Mouse (Mus musculus): ENCODE data around the gene Pde6b. TPM values are rescaled to one million over a fixed set of nuclear protein-coding genes. Genes with fewer than 3 reads are reported as not detected.

Pde6b gene
- polyA plus RNA-seq, 1 experiment from 2014 or later: not detected

- H3K9ac ChIP-seq (ENCODE audit: low read length): no peak overlapping the region
- H3K4me2 ChIP-seq (ENCODE audit: low read length): no peak overlapping the region
- H3K36me3 ChIP-seq (ENCODE audit: control insufficient read depth, insufficient read depth, low read length): no peaks in the 10 kb centered on the region
- H3K27ac ChIP-seq (ENCODE audit: low read depth, low read length): no peak overlapping the region
- WGBS: 32% methylated on average over 3 of the region's 3 CpGs
- DNase-seq (ENCODE audit: low spot score) (no peak), ATAC-seq (no peak)
- H3K4me3 ChIP-seq (ENCODE audit: low read depth, low read length): no peak overlapping the region
- H3K4me1 ChIP-seq (ENCODE audit: control insufficient read depth, insufficient read depth, low read length): peaks cover 4% of the 10 kb centered on the region; the same call in 1 of the 2 replicates
- no peaks in the 10 kb centered on the region for H3K9me3 ChIP-seq (replicated peaks; ENCODE audit: control insufficient read depth, low read length)
- H3K27me3 ChIP-seq (replicated peaks; ENCODE audit: control insufficient read depth, insufficient read depth, low read length): peaks cover 35% of the 10 kb centered on the region
Measured at GRCm38 (mm10) chr5:108362330-108362729, 25.9 kb upstream of the Pde6b start.

- Histone ChIP-seq H3K4me2 (ENCODE audit: low read length) (peak overlapping the region; percentile 85), H3K4me3 (ENCODE audit: low read depth, low read length) (peak overlapping the region; percentile 55), H3K27ac (ENCODE audit: low read depth, low read length) (no peak overlapping the region), H3K4me1 (ENCODE audit: control insufficient read depth, insufficient read depth, low read length) (peaks cover 13% of the 10 kb centered on the region), H3K27me3 (replicated peaks; ENCODE audit: control insufficient read depth, insufficient read depth, low read length) (peaks cover 70% of the 10 kb centered on the region), H3K9me3 (replicated peaks; ENCODE audit: control insufficient read depth, low read length) (no peaks in the 10 kb centered on the region), H3K9ac (ENCODE audit: low read length) (peak overlapping the region; percentile 63), H3K36me3 (ENCODE audit: control insufficient read depth, insufficient read depth, low read length) (no peaks in the 10 kb centered on the region)
- ATAC-seq (peak; percentile 8; the same call in 1 of the 2 replicates), DNase-seq (ENCODE audit: low spot score) (no peak)
- 2% methylated on average over 59 of the region's 60 CpGs for WGBS
Measured at GRCm38 (mm10) chr5:108366328-108366983, 21.7 kb upstream of the Pde6b start.

- H3K9me3 ChIP-seq (replicated peaks; ENCODE audit: control insufficient read depth, low read length): no peaks in the 10 kb centered on the region
- H3K36me3 ChIP-seq (ENCODE audit: control insufficient read depth, insufficient read depth, low read length): no peaks in the 10 kb centered on the region
- H3K27me3 ChIP-seq (replicated peaks; ENCODE audit: control insufficient read depth, insufficient read depth, low read length): peaks cover 76% of the 10 kb centered on the region
- ATAC-seq (peak; percentile 74), DNase-seq (ENCODE audit: low spot score) (peak; percentile 46)
- H3K27ac ChIP-seq (ENCODE audit: low read depth, low read length): no peak overlapping the region
- peak overlapping the region; percentile 85 for H3K4me2 ChIP-seq (ENCODE audit: low read length)
- H3K9ac ChIP-seq (ENCODE audit: low read length): peak overlapping the region; percentile 63
- H3K4me3 ChIP-seq (ENCODE audit: low read depth, low read length): peak overlapping the region; percentile 55
- WGBS: 1% methylated on average over 63 of the region's 100 CpGs
- peaks cover 13% of the 10 kb centered on the region for H3K4me1 ChIP-seq (ENCODE audit: control insufficient read depth, insufficient read depth, low read length)
Measured at GRCm38 (mm10) chr5:108366984-108367841, 21.0 kb upstream of the Pde6b start.

- peak within 1 kb of the TSS; percentile 63 for H3K9ac ChIP-seq (ENCODE audit: low read length)
- H3K4me3 ChIP-seq (ENCODE audit: low read depth, low read length): peak within 1 kb of the TSS; percentile 55
- 0% methylated on average over 18 of the region's 36 CpGs for WGBS
- peak within 1 kb of the TSS; percentile 85 for H3K4me2 ChIP-seq (ENCODE audit: low read length)
- H3K27ac ChIP-seq (ENCODE audit: low read depth, low read length): no peak within 1 kb of the TSS
- ATAC-seq: peak; percentile 38; the same call in 1 of the 2 replicates
- peaks cover 13% of the 10 kb centered on the region for H3K4me1 ChIP-seq (ENCODE audit: control insufficient read depth, insufficient read depth, low read length)
- no peaks in the 10 kb centered on the region for H3K9me3 ChIP-seq (replicated peaks; ENCODE audit: control insufficient read depth, low read length)
- no peak for DNase-seq (ENCODE audit: low spot score)
- H3K36me3 ChIP-seq (ENCODE audit: control insufficient read depth, insufficient read depth, low read length): no peaks in the 10 kb centered on the region
- peaks cover 81% of the 10 kb centered on the region for H3K27me3 ChIP-seq (replicated peaks; ENCODE audit: control insufficient read depth, insufficient read depth, low read length)
Measured at GRCm38 (mm10) chr5:108367871-108368332, 20.3 kb upstream of the Pde6b start, which contains the start of gene Gm42517. Gene Gm42517, minus strand, starts transcription at chr5:108367922.

GRCm38 (mm10) chr5:108368446-108368845 is 19.7 kb upstream of the Pde6b start:
- no peaks in the 10 kb centered on the region for H3K9me3 ChIP-seq (replicated peaks; ENCODE audit: control insufficient read depth, low read length)
- H3K27me3 ChIP-seq (replicated peaks; ENCODE audit: control insufficient read depth, insufficient read depth, low read length): peaks cover 76% of the 10 kb centered on the region
- no peak overlapping the region for H3K9ac ChIP-seq (ENCODE audit: low read length)
- no peak for DNase-seq (ENCODE audit: low spot score)
- H3K4me3 ChIP-seq (ENCODE audit: low read depth, low read length): peak overlapping the region; percentile 35
- peaks cover 13% of the 10 kb centered on the region for H3K4me1 ChIP-seq (ENCODE audit: control insufficient read depth, insufficient read depth, low read length)
- H3K36me3 ChIP-seq (ENCODE audit: control insufficient read depth, insufficient read depth, low read length): no peaks in the 10 kb centered on the region
- peak overlapping the region; percentile 85 for H3K4me2 ChIP-seq (ENCODE audit: low read length)
- ATAC-seq: peak; percentile 6; the same call in 1 of the 2 replicates
- 7% methylated on average over 6 of the region's 6 CpGs for WGBS
- no peak overlapping the region for H3K27ac ChIP-seq (ENCODE audit: low read depth, low read length)

GRCm38 (mm10) chr5:108368851-108369621 is 19.2 kb upstream of the Pde6b start:
- peaks cover 13% of the 10 kb centered on the region for H3K4me1 ChIP-seq (ENCODE audit: control insufficient read depth, insufficient read depth, low read length)
- peaks cover 74% of the 10 kb centered on the region for H3K27me3 ChIP-seq (replicated peaks; ENCODE audit: control insufficient read depth, insufficient read depth, low read length)
- ATAC-seq: peak; percentile 43
- 1% methylated on average over 49 of the region's 49 CpGs for WGBS
- H3K9ac ChIP-seq (ENCODE audit: low read length): peak overlapping the region; percentile 18; the same call in 1 of the 2 replicates
- H3K9me3 ChIP-seq (replicated peaks; ENCODE audit: control insufficient read depth, low read length): no peaks in the 10 kb centered on the region
- peak overlapping the region; percentile 35 for H3K4me3 ChIP-seq (ENCODE audit: low read depth, low read length)
- DNase-seq (ENCODE audit: low spot score): peak; percentile 55
- H3K36me3 ChIP-seq (ENCODE audit: control insufficient read depth, insufficient read depth, low read length): no peaks in the 10 kb centered on the region
- no peak overlapping the region for H3K27ac ChIP-seq (ENCODE audit: low read depth, low read length)
- peak overlapping the region; percentile 85 for H3K4me2 ChIP-seq (ENCODE audit: low read length)

- Histone ChIP-seq H3K4me2 (ENCODE audit: low read length) (no peak overlapping the region), H3K27ac (ENCODE audit: low read depth, low read length) (no peak overlapping the region), H3K4me3 (ENCODE audit: low read depth, low read length) (no peak overlapping the region), H3K36me3 (ENCODE audit: control insufficient read depth, insufficient read depth, low read length) (no peaks in the 10 kb centered on the region), H3K9me3 (replicated peaks; ENCODE audit: control insufficient read depth, low read length) (no peaks in the 10 kb centered on the region), H3K9ac (ENCODE audit: low read length) (no peak overlapping the region), H3K4me1 (ENCODE audit: control insufficient read depth, insufficient read depth, low read length) (peaks cover 13% of the 10 kb centered on the region), H3K27me3 (replicated peaks; ENCODE audit: control insufficient read depth, insufficient read depth, low read length) (peaks cover 68% of the 10 kb centered on the region)
- DNase-seq (ENCODE audit: low spot score) (no peak), ATAC-seq (no peak)
- WGBS: 3% methylated on average over 6 of the region's 6 CpGs
Measured at GRCm38 (mm10) chr5:108369964-108370363, 18.2 kb upstream of the Pde6b start.

GRCm38 (mm10) chr5:108374079-108374478 is 14.1 kb upstream of the Pde6b start:
- no peak for DNase-seq (ENCODE audit: low spot score)
- H3K9me3 ChIP-seq (replicated peaks; ENCODE audit: control insufficient read depth, low read length): no peaks in the 10 kb centered on the region
- no peak overlapping the region for H3K27ac ChIP-seq (ENCODE audit: low read depth, low read length)
- 78% methylated on average over 5 of the region's 5 CpGs for whole genome bisulfite sequencing
- no peak overlapping the region for H3K4me3 ChIP-seq (ENCODE audit: low read depth, low read length)
- no peak overlapping the region for H3K9ac ChIP-seq (ENCODE audit: low read length)
- ATAC-seq: no peak
- H3K27me3 ChIP-seq (replicated peaks; ENCODE audit: control insufficient read depth, insufficient read depth, low read length): peaks cover 30% of the 10 kb centered on the region
- H3K4me1 ChIP-seq (ENCODE audit: control insufficient read depth, insufficient read depth, low read length): peaks cover 3% of the 10 kb centered on the region; the same call in 1 of the 2 replicates
- no peaks in the 10 kb centered on the region for H3K36me3 ChIP-seq (ENCODE audit: control insufficient read depth, insufficient read depth, low read length)
- H3K4me2 ChIP-seq (ENCODE audit: low read length): no peak overlapping the region

Data from forebrain, embryonic 14.5 days (tissue).